Mouse (Mus musculus): ENCODE data around the gene Cdk6.

- TF ChIP-seq POLR2A (IDR thresholded peaks at IDR 0.05; ENCODE audit: insufficient read depth, low read depth, low read length) (no peak), CTCF (IDR thresholded peaks at IDR 0.05; ENCODE audit: insufficient read depth, low read depth, low read length) (no peak)
Measured at GRCm38 (mm10) chr5:3407926-3408325, 66.6 kb downstream of the Cdk6 start.

Data from olfactory bulb, adult 2 months (tissue).